Mouse (Mus musculus) embryonic fibroblast, embryonic 13.5 days (primary cell): ENCODE results near the gene Tigd3. TPM values are rescaled to one million over a fixed set of nuclear protein-coding genes. Genes with fewer than 3 reads are reported as not detected.

Source experiments
- H3K27ac ChIP-seq: 2 replicates; pipeline ENCODE4 v1.5.1; 2012; ENCODE audit warnings: low read length, control low read depth, inconsistent platforms; ENCODE audit not compliant: insufficient read depth
- H3K4me1 ChIP-seq: 2 replicates; pipeline ENCODE4 v1.6.1; 2011; ENCODE audit warnings: low read length; ENCODE audit not compliant: control insufficient read depth, insufficient read depth
- H3K4me3 ChIP-seq: 2 replicates; pipeline ENCODE4 v1.5.1; 2011; ENCODE audit warnings: mild to moderate bottlenecking, control low read depth, low read length; ENCODE audit not compliant: insufficient read depth
- CTCF ChIP-seq: IDR thresholded peaks from 2 replicates; pipeline ENCODE4 v1.5.1; 2011; ENCODE audit warnings: mild to moderate bottlenecking, control low read depth, low read length, moderate library complexity, borderline replicate concordance; ENCODE audit not compliant: insufficient read depth
- POLR2A ChIP-seq: IDR thresholded peaks from 2 replicates; pipeline ENCODE4 v1.6.1; 2011; ENCODE audit warnings: low read depth, mild to moderate bottlenecking, control low read depth, low read length, moderate library complexity
- polyA plus RNA-seq: library from polyadenylated mRNA; stranded (reverse); fragments of >200 nt; gene quantifications from 2 replicates; pipeline ENCODE4 v1.2.4, GENCODE M21; 2011; ENCODE audit warnings: low read depth; ENCODE audit not compliant: missing spikeins, insufficient read length

Tigd3 gene
- polyA plus RNA-seq, 1 experiment = 1.5 TPM

DNA sequence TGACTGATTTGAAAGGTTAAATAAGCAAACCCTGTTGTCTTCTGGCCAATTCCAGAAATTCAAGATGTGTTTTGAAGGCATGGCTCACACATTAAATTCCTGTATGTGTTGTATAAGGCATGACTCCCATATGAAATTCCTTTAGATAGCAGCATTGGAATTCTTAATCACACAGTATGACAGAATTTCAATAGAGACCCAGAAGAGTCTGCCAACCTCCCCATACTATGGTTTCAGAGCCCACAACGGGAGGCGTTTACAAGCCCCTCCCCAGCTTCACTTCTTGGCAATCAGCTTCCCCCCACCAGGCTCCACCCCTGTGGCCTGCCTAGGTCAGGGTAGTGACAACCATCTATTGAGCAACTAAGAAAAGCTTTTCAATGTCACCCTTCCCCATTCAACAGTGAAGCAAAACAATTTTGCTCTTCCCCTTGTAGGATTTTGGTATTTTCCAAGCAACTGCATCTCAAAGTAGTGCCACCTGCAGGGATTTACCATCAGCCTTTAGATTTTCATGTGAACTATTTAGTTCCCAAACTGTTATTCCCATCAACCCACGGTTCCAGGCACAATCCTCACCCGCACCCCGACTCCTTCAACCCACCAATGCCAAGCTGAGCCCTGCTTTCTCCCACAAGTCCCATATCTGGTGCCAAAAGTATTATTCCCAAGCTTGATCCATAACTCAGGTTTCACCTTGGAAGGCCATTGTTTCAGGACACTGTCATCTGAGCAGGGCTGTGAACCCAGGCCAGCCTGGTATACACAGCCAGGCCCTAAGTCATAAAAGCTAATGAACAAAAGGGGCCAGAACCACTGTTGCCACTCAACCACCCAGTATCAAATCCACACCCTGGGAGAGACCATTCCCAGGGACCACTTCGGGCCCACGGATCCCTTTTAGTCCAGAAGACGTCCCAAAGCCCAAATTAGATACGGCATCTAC is 50.9 kb downstream of the Tigd3 start:
- Histone ChIP-seq H3K4me3 (peak overlapping the region; percentile 80), H3K27ac (peak overlapping the region; percentile 98), H3K4me1 (no peaks in the 10 kb centered on the region)
- TF ChIP-seq POLR2A (peak; percentile 46; the same call in 1 of the 2 replicates), CTCF (no peak)

GRCm38 (mm10) chr19:5841999-5842784 is 51.8 kb downstream of the Tigd3 start:
- TF ChIP-seq CTCF (no peak), POLR2A (peak; percentile 95)
- Histone ChIP-seq H3K4me1 (no peaks in the 10 kb centered on the region), H3K27ac (peak overlapping the region; percentile 98), H3K4me3 (peak overlapping the region; percentile 80)

GRCm38 (mm10) chr19:5841389-5841946 is 52.5 kb downstream of the Tigd3 start:
- Histone ChIP-seq H3K4me1 (no peaks in the 10 kb centered on the region), H3K4me3 (peak overlapping the region; percentile 80), H3K27ac (peak overlapping the region; percentile 98)
- TF ChIP-seq CTCF (no peak), POLR2A (peak; percentile 87)

Other genes starting within 250 kb of the Tigd3 start
- gene Sipa1, start 230.4 kb downstream of the Tigd3 start, polyA plus RNA-seq = 16.7 and 19.1 TPM in 2 replicates
- gene Map3k11, start 205.4 kb downstream of the Tigd3 start, polyA plus RNA-seq = 9.3 and 14.2 TPM in 2 replicates
- 43.0 and 48.4 TPM in 2 replicates for gene Pcnx3, start 205.2 kb downstream of the Tigd3 start, polyA plus RNA-seq
- not detected in 2 replicates for gene Kcnk7, start 189.8 kb downstream of the Tigd3 start, polyA plus RNA-seq
- gene Ehbp1l1, start 167.8 kb downstream of the Tigd3 start, polyA plus RNA-seq = 62.8 and 86.1 TPM in 2 replicates
- 51.3 and 54.8 TPM in 2 replicates for gene Fam89b, start 164.5 kb downstream of the Tigd3 start, polyA plus RNA-seq
- gene Ltbp3, start 153.2 kb downstream of the Tigd3 start, polyA plus RNA-seq = 119 and 136 TPM in 2 replicates
- gene Scyl1, start 122.7 kb downstream of the Tigd3 start, polyA plus RNA-seq = 78.4 and 83.1 TPM in 2 replicates
- gene Frmd8, start 18.9 kb downstream of the Tigd3 start, polyA plus RNA-seq = 24.9 and 35.7 TPM in 2 replicates
- gene Slc25a45, start 16.3 kb downstream of the Tigd3 start, polyA plus RNA-seq = 1.3 and 3.5 TPM in 2 replicates
- 94.7 and 135 TPM in 2 replicates for gene Dpf2, start 18.9 kb upstream of the Tigd3 start, polyA plus RNA-seq
- 10.4 and 12.1 TPM in 2 replicates for gene Cdc42ep2, start 30.7 kb upstream of the Tigd3 start, polyA plus RNA-seq
- gene Pola2, start 70.1 kb upstream of the Tigd3 start, polyA plus RNA-seq = 19.7 and 29.7 TPM in 2 replicates
- gene Slc22a20, start 92.0 kb upstream of the Tigd3 start, polyA plus RNA-seq = not detected in 2 replicates
- gene Capn1, start 121.7 kb upstream of the Tigd3 start, polyA plus RNA-seq = 46.5 and 57.1 TPM in 2 replicates
- 36.8 and 40.3 TPM in 2 replicates for gene Syvn1, start 152.4 kb upstream of the Tigd3 start, polyA plus RNA-seq
- 24.0 and 25.7 TPM in 2 replicates for gene Mrpl49, start 163.6 kb upstream of the Tigd3 start, polyA plus RNA-seq
- 1,065 and 1,194 TPM in 2 replicates for gene Fau, start 163.7 kb upstream of the Tigd3 start, polyA plus RNA-seq
- gene Znhit2, start 167.0 kb upstream of the Tigd3 start, polyA plus RNA-seq = 8.9 and 9.9 TPM in 2 replicates
- gene Tm7sf2, start 174.2 kb upstream of the Tigd3 start, polyA plus RNA-seq = 18.5 and 20.7 TPM in 2 replicates
- gene Vps51, start 183.1 kb upstream of the Tigd3 start, polyA plus RNA-seq = 23.2 and 23.5 TPM in 2 replicates
- not detected in 2 replicates for gene Tmem262, start 185.9 kb upstream of the Tigd3 start, polyA plus RNA-seq
- 1.6 TPM in 1 of 2 replicates, not detected in the other for gene Gm28374, start 188.1 kb upstream of the Tigd3 start, polyA plus RNA-seq
- gene Zfpl1, start 190.8 kb upstream of the Tigd3 start, polyA plus RNA-seq = 43.0 and 59.0 TPM in 2 replicates
- gene Cdca5, start 190.8 kb upstream of the Tigd3 start, polyA plus RNA-seq = 9.4 and 12.9 TPM in 2 replicates
- gene AC131692.1, start 200.3 kb upstream of the Tigd3 start, polyA plus RNA-seq = 0.58 and 0.68 TPM in 2 replicates
- 0.45 and 0.61 TPM in 2 replicates for gene Naaladl1, start 211.6 kb upstream of the Tigd3 start, polyA plus RNA-seq
- 13.7 and 16.2 TPM in 2 replicates for gene Sac3d1, start 224.5 kb upstream of the Tigd3 start, polyA plus RNA-seq
- gene Snx15, start 234.2 kb upstream of the Tigd3 start, polyA plus RNA-seq = 19.5 and 22.6 TPM in 2 replicates
- gene Batf2, start 246.8 kb upstream of the Tigd3 start, polyA plus RNA-seq = not detected in 2 replicates
- 56.2 and 57.6 TPM in 2 replicates for gene Arl2, start 247.4 kb upstream of the Tigd3 start, polyA plus RNA-seq